Mouse (Mus musculus) forebrain, embryonic 10.5 days (tissue): ENCODE data around the gene St14. TPM values are rescaled to one million over a fixed set of nuclear protein-coding genes. Genes with fewer than 3 reads are reported as not detected.
"Not testable (repeated sequence)": the region's sequence is repeated elsewhere in the genome, so short reads cannot be mapped to it uniquely, and the experiment has no call there.

Experiments used
- DNase-seq: peaks from one replicate; pipeline ENCODE4 v3.0.0-alpha.2; 2017; ENCODE audit warnings: low spot score; ENCODE audit errors: extremely low spot score
- H3K27ac ChIP-seq: fragments of 300-500 bp; sonication (generic); 2 replicates; pipeline ENCODE4 v1.5.1; 2016; ENCODE audit warnings: mild to moderate bottlenecking
- H3K27me3 ChIP-seq: fragments of 300-500 bp; sonication (generic); 2 replicates; pipeline ENCODE4 v1.6.1; 2016; ENCODE audit warnings: mild to moderate bottlenecking; ENCODE audit not compliant: poor library complexity, severe bottlenecking
- H3K36me3 ChIP-seq: fragments of 300-500 bp; sonication (generic); replicated peaks from 2 replicates; pipeline ENCODE4 v1.6.1; 2016; ENCODE audit warnings: mild to moderate bottlenecking, moderate library complexity
- H3K4me1 ChIP-seq: fragments of 300-500 bp; sonication (generic); 2 replicates; pipeline ENCODE4 v1.6.1; 2016
- H3K4me3 ChIP-seq: fragments of 300-500 bp; sonication (generic); 2 replicates; pipeline ENCODE4 v1.5.1; 2016; ENCODE audit warnings: mild to moderate bottlenecking, moderate library complexity
- H3K9me3 ChIP-seq: fragments of 300-500 bp; sonication (generic); 2 replicates; pipeline ENCODE4 v1.6.1; 2016; ENCODE audit warnings: mild to moderate bottlenecking, moderate library complexity
- WGBS: fragments of 180-500 bp; shearing (Covaris S2); methylation state at CpG from one replicate; pipeline ENCODE4 v1.1.7; 2016; 5-methylcytosine and 5-hydroxymethylcytosine counted together
- polyA plus RNA-seq: library from polyadenylated mRNA; unstranded; fragments of >200 nt; fragmentation: Nextera tagmentation; extraction: Ambion mirVana; gene quantifications from 2 replicates; pipeline ENCODE4 v1.2.1, GENCODE M21; 2016

Gene St14
- 4.3 and 6.2 TPM in 2 replicates for polyA plus RNA-seq

DNA sequence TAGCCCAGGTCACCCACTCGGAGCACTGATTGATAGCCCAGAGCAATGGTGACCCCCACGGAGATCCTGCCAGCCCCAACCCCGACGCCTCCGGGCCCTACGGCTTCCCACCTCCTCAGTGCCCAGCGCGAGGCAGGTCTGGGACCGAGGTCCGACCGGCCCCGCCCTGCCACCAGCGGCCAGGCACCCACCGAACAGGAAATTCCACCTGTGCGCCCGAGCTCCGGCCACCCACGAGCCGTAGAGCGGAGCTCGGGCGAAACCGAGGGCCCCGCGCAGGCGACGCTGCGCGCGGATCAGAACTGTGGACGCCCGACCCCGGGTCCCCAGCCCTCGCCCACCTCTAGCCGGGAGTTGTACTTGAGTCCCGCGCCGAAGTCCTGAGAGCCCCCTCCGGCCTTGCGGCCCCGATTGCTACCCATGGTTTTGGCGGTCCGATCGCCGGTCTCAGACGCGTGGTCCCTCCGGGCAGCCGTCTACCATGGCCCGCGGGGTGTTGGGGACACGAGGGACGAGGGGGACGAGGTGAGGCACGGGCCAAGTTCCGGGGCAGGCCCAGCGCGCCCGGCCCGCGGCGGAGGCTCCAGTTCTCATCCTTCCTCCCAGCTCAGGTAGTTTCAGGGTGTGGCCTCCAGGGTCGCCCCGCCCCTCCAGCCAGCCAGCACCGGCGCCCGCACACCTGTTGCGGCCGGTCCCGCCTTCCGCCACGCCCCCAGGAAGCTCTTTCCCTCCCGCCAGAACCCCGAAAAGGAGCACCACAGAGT is at the start of gene St14:
Gene St14, minus strand, starts transcription at position 649 of the 764 bp plus-strand sequence.
- H3K36me3 ChIP-seq: no peaks in the 10 kb centered on the region
- DNase-seq: no peak
- H3K9me3 ChIP-seq: no peaks in the 10 kb centered on the region
- H3K4me3 ChIP-seq: peak within 1 kb of the TSS; percentile 54
- peak within 1 kb of the TSS; percentile 68 for H3K27ac ChIP-seq
- peaks cover 21% of the 10 kb centered on the region for H3K4me1 ChIP-seq
- under 1% methylated on average over 73 of the region's 74 CpGs for WGBS
- H3K27me3 ChIP-seq: peaks cover 74% of the 10 kb centered on the region

DNA sequence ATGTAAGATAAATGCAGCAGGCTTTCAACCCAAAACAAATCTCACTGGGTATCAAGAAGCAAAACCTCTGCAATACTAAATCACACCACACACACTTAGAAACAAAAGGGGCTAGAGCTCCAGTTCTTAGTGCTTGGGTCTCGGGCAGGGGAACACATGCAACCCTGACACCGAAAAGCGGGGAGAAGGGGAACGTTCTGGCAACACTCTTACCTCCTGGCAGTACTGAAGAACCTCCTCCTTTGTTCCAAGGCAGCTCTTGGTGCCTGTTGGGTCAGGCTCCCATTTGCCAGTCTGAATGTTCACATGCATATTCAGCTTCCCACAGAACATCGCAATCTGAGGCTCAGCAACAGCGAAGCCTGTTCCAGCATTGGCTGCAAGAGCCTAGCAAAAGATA is 46.0 kb upstream of the St14 start:
- WGBS: 91% methylated on average over 6 of the region's 6 CpGs

DNA sequence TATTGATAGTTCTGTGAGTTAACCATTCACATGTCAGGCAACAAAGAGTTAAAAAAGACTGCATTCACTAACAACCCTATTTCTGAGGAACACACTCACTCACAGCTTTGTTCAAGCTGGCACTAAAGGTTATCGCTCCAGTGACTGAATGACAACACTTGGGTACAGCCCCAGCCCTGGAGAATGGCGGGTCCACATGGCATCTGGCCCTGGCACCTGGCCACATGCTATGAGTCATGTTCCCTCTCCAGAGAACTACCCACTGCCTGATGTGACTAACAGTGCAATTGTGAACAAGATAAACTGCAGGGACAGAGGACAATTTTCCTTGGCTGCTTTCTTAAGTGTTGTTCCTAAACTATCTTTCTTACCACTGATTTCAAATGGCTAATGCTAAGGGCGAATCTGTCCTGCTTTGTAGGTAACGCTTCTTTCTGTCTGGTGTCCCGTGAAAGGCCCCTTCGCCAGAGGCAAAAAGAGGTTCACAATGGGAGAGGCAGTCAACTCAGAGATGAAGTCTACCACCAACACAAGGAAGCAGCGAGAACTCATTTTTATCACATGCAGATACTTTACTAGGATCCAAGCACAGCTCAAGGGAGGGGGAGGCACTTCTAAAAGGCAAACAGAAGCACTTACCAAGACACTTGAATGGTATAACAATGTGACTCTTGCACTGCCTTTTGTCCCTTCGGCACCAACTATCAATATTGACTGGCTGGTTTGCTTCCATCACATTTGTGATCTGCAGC is 44.9 kb upstream of the St14 start:
- WGBS: 94% methylated on average over 8 of the region's 8 CpGs
- no peak for DNase-seq
- Histone ChIP-seq H3K27me3 (no peaks in the 10 kb centered on the region), H3K9me3 (no peaks in the 10 kb centered on the region), H3K4me3 (no peak overlapping the region), H3K27ac (no peak overlapping the region), H3K4me1 (peaks cover 3% of the 10 kb centered on the region; the same call in 1 of the 2 replicates), H3K36me3 (peaks cover 58% of the 10 kb centered on the region)

More for the DNA sequence above, 46.0 kb upstream of the St14 start:
- Histone ChIP-seq H3K36me3 (peaks cover 48% of the 10 kb centered on the region), H3K9me3 (no peaks in the 10 kb centered on the region), H3K27ac (no peak overlapping the region), H3K27me3 (no peaks in the 10 kb centered on the region), H3K4me1 (peaks cover 7% of the 10 kb centered on the region), H3K4me3 (no peak overlapping the region)
- DNase-seq: no peak

DNA sequence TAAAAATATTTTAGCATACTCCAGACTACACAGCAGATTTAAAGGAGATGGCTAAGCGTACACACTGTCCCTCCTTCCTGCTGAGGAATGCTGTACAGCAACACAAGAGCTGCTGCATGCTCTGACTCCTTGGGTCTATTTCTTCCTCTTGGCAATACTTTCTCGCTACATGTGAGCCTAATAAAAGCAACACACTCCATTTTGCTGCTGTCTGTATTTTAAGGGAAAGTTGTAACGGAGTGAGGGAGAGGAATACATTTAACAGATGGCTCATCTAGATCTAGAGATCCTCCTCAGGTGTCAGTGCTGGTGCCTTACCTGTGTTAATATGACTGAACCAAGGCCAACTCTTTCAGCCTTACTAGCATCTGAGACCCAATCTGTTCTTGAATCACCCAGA is 44.3 kb upstream of the St14 start:
- Histone ChIP-seq H3K36me3 (peaks cover 64% of the 10 kb centered on the region), H3K4me1 (0 out of 2 replicates have a peak, but pooled peaks cover 3% of the 10 kb centered on the region)
- 97% methylated on average over 3 of the region's 3 CpGs for WGBS

DNA sequence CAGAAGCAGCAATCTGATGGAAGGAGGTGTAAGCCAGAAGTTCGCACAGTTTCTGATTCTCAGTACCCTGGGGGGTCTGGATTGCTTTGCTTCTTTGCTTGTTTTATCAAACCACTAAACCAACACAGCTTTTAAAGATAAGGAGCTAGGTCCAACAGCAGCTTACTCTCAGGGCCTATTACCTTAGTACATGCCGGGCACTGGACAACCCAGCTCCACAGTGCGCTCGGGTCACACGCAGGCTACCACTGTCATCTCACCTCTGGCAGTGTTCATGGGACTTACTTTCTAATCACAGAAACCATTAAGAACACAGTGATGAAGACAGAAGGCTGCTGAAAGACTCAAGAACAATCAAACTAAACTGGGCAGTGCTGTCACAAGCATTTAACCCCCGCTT is 43.7 kb upstream of the St14 start:
- H3K9me3 ChIP-seq: no peaks in the 10 kb centered on the region
- H3K27ac ChIP-seq: no peak overlapping the region
- DNase-seq: no peak
- 94% methylated on average over 6 of the region's 6 CpGs for WGBS
- no peaks in the 10 kb centered on the region for H3K27me3 ChIP-seq
- H3K4me3 ChIP-seq: no peak overlapping the region
- 0 out of 2 replicates have a peak, but pooled peaks cover 3% of the 10 kb centered on the region for H3K4me1 ChIP-seq
- H3K36me3 ChIP-seq: peaks cover 67% of the 10 kb centered on the region

More for the DNA sequence above, 44.3 kb upstream of the St14 start:
- H3K27ac ChIP-seq: no peak overlapping the region
- H3K4me3 ChIP-seq: no peak overlapping the region
- no peak for DNase-seq
- H3K9me3 ChIP-seq: no peaks in the 10 kb centered on the region
- H3K27me3 ChIP-seq: no peaks in the 10 kb centered on the region

DNA sequence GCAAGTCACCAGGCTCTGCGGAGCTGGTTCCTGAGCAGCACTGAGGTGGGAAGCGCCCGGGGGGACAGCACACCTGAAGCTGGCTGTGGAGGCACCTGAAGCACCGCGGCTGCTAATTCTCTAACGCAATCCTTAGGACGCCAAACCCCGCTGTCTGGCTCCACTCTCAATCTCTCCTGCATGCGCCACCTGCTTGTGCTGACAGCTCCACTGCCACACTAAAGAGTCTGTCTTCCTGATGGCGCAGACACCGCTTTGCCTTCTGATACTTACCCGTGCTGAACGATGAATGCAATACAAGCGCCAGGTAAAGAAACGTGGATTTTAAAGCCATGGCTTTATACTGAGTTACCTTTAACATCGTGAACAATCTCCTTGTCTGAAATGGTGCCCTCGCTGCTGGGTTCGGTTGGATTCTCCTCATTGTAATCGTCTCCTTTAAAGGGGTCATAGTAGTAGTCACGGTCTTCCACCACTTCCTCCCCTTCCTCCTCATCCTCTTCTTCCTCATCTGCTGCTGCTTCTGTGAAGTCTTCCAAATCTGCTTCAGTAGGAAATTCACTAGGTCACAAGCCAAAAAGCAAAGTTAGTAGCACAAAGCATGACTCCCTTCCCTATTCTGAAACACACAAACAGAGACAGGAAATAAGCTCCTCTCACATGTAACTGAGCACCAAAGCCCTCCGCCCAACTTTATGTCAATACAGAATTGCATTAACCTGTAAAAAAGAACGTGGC is 36.9 kb upstream of the St14 start:
- no peak overlapping the region for H3K27ac ChIP-seq
- no peak for DNase-seq
- H3K36me3 ChIP-seq: peaks cover 89% of the 10 kb centered on the region
- 0 out of 2 replicates have a peak, but pooled peaks cover 3% of the 10 kb centered on the region for H3K4me1 ChIP-seq
- no peaks in the 10 kb centered on the region for H3K9me3 ChIP-seq
- 94% methylated on average over 22 of the region's 22 CpGs for WGBS
- no peak overlapping the region for H3K4me3 ChIP-seq
- H3K27me3 ChIP-seq: no peaks in the 10 kb centered on the region

DNA sequence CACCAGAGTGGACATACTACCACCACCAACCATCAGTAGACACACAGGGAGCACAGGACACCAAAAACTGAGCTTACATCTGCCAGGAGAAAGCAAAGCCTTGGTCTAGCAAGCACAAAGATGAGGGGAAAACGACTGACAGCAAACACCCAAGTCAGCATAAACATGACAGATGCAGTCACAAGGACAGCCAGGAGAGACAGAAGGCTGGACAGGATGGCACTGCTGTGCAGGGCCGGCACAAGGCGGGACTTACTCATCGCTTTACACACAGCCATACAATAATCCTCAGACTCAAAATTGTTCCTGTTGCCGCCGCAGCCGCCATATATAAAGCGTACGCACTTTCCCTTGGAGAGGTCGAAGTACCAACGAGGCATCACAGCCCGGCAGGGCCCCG is 35.7 kb upstream of the St14 start:
- Histone ChIP-seq H3K4me3 (no peak overlapping the region), H3K27ac (no peak overlapping the region), H3K27me3 (no peaks in the 10 kb centered on the region), H3K4me1 (0 out of 2 replicates have a peak, but pooled peaks cover 3% of the 10 kb centered on the region), H3K9me3 (no peaks in the 10 kb centered on the region), H3K36me3 (peaks cover 95% of the 10 kb centered on the region)
- WGBS: 94% methylated on average over 13 of the region's 13 CpGs
- DNase-seq: no peak

DNA sequence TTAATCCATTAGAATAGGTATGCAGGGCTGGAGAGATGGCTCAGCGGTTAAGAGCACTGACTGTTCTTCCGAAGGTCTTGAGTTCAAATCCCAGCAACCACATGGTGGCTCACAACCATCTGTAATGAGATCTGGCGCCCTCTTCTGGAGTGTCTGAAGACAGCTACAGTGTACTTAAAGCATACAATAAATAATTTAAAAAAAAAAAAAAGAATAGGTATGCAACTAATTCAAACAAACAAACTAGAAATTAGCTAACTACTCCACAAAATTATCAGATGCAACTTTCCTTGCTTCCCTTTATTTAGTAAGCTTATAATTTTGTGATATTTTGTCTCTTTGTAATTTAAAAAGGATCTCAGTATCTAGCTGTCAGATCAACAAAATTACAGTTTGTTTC is 33.9 kb upstream of the St14 start:
- 81% methylated on average over 3 of the region's 3 CpGs for WGBS
- not testable (repeated sequence) for H3K27me3 ChIP-seq

DNA sequence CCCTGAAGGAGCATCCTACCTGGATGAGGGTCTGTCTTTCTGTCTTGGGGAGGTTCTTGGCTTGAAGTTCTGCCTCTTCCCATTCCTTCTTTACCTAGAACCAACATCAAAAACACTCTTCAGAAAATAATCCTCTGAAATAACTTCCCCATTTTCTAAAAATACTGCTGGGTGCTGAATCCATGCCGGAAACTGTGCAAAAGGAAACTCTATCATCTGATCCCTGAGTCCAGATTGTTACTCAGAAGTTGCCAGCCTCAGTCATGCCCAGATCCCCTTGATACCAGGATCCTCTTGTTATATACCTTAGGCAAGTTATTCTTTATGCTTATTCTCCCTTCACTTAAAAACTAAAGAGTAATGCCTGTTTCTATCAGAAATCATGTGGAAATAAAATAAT is 31.7 kb upstream of the St14 start:
- no peak for DNase-seq
- Histone ChIP-seq H3K36me3 (peaks cover 98% of the 10 kb centered on the region), H3K4me1 (no peaks in the 10 kb centered on the region), H3K9me3 (no peaks in the 10 kb centered on the region), H3K4me3 (no peak overlapping the region), H3K27me3 (no peaks in the 10 kb centered on the region), H3K27ac (no peak overlapping the region)
- WGBS: 90% methylated on average over 1 of the region's 1 CpGs

More for the DNA sequence above, 33.9 kb upstream of the St14 start:
- H3K4me1 ChIP-seq, H3K27ac ChIP-seq, H3K9me3 ChIP-seq, DNase-seq, H3K4me3 ChIP-seq: not testable (repeated sequence)
- H3K36me3 ChIP-seq: peaks cover 98% of the 10 kb centered on the region

DNA sequence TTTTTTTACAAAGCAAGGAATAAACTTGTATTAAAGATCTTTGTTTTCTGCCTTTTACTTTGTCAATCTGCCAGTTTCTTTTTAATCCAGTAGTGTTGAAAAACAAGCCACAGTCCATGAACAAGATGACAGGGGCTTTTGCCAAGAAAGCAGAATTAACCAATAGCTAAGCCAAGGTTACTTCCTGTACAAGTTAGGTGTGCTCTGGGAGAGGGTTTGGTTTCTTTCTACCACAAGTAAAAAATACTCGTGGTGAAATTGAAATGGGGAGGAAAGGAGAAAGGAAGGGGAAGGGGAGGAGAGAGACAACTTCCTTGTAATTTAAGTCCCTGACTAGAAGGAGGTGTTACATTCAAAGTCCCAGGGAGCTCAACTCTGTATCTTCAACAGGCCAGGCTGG is 31.3 kb upstream of the St14 start:
- no peak for DNase-seq
- Histone ChIP-seq H3K4me1 (no peaks in the 10 kb centered on the region), H3K27ac (no peak overlapping the region), H3K27me3 (no peaks in the 10 kb centered on the region), H3K4me3 (no peak overlapping the region), H3K9me3 (no peaks in the 10 kb centered on the region), H3K36me3 (peaks cover 98% of the 10 kb centered on the region)
- WGBS: 91% methylated on average over 1 of the region's 1 CpGs

DNA sequence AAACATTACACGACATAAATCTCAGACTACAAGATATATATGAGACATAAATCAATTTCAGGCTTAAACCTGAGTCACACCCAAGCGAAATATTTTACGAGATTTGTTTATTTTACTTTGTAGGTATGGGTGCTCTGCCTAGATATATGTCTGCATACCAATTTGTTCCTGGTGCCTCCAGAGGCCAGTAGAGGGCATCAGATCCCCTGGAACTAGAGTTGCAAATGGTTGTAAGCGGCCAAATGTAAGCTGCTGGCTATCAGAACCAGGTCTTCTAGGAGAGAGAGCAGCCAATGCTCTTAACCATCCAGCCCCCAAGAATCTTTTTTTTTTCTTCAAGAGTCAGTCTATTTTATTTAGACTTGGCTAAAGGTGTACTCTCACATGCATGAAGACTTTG is 28.3 kb upstream of the St14 start:
- 85% methylated on average over 4 of the region's 4 CpGs for WGBS
- H3K36me3 ChIP-seq: peaks cover 99% of the 10 kb centered on the region
- no peak overlapping the region for H3K27ac ChIP-seq

DNA sequence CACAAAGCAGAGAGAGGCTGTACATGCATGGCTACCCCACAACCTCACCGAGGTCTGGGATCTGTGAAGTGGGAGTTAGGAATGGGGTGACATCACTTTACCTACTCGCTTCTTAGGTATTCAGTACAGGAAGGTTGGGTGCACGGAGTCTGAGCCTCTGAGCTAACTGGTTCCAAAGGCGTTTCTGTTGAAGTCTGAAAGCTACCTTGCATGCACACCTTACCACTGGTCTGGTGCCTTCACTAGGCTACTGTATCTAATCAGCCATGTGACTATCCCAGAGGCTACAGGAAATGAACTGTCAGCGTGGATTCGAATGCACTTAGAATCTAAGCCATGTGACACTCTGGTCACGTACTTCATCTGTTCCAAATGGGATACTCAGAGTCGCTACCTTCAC is 24.9 kb upstream of the St14 start:
- H3K4me1 ChIP-seq: no peaks in the 10 kb centered on the region
- WGBS: 92% methylated on average over 8 of the region's 8 CpGs
- no peak overlapping the region for H3K4me3 ChIP-seq
- no peak overlapping the region for H3K27ac ChIP-seq
- DNase-seq: no peak
- H3K9me3 ChIP-seq: no peaks in the 10 kb centered on the region
- H3K27me3 ChIP-seq: no peaks in the 10 kb centered on the region
- peaks cover 100% of the 10 kb centered on the region for H3K36me3 ChIP-seq

More for the DNA sequence above, 28.3 kb upstream of the St14 start:
- no peak for DNase-seq
- H3K9me3 ChIP-seq: no peaks in the 10 kb centered on the region
- H3K4me3 ChIP-seq: no peak overlapping the region
- H3K4me1 ChIP-seq: no peaks in the 10 kb centered on the region
- H3K27me3 ChIP-seq: no peaks in the 10 kb centered on the region
